Mouse (Mus musculus): ENCODE data around the gene Tmem201.

DNA sequence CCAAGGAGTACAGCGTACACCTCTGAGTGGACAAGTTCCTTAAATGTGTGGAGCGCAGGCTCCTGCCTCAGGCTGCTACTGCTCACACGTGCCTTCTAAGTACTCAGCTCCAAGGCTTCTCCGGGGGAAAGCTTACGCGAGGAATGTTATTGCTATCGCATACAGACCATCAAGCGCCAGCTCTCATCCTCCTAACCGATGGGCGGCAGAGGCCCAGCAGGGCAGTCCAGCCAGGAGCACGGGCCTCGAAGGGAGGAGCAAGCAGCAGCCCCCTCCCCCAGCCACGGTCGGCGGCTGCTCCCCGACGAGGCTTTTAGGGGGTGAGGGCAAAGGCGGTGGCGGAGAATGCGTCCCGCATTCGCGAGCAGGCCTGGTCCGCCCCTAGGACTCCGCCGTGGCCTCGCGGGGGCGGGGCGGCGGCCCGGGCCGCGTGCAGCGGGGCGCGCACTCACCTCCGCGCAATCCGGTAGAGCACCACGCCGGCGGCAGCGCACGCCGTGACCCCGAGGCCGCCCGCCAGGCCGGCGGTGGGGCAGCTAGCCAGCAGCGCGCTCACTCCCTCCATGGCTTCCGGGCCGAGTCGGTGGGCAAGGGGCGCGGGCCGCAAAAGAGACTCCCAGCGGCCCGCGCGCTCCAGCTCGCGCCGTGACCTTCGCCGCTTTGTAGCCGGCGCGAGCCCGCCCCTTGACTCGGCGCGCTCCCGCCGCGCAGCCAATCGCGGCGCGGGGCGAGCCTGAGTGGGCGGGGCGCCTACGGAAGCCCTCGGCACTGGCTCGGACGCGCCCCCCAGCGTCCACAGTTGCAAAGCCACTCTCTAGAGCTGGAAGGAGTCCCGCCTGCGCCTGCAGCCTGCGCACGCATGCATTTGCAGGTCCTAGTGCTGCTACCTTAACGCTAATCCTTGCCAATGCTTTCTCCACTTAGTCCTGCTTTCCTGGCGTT lies at the start of gene Tmem201:
- TF ChIP-seq POLR2A (IDR thresholded peaks at IDR 0.05; ENCODE audit: borderline replicate concordance, extremely low read depth, low read depth, low read length) (0 out of 2 replicates have a peak, but pooled peaks have one; percentile 4), CTCF (IDR thresholded peaks at IDR 0.05; ENCODE audit: insufficient read depth, low read length) (peak; percentile 43)

All from lung, adult 2 months (tissue).